Mouse (Mus musculus): ENCODE data around the gene Cacnb4.

DNA sequence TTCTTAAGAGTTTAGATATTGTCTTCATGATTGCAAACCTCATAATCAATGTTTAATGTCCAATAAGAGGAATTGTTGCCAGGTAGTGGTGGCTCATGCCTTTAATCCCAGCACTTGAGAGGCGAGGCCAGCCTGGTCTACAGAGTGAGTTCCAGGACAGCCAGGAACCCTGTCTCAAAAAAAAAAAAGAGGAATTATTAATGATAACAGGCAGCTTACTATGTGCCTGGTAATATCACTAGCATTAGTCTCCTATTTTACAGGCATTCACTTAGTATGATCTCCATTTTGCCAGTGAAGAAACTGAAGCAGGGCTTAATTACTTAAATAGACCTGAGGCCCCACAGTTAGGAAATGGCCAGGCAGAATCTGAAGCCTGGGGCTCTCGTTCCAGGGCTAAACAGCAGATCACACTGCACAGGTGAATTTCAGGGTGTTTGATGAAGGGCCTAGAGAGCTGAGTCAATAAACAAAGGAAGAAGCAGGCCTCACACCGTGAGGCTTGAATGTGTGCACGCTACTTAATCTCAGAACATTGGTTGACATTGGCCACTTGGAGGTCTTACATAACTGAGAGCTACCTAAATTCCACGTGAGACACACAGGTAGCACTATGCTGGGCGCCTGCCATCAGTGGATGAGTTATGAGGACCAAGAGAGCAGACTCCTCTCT is 37.6 kb downstream of the Cacnb4 start:
- TF ChIP-seq EP300 (IDR thresholded peaks at IDR 0.05), result no peak
- TF ChIP-seq CTCF (IDR thresholded peaks at IDR 0.05), result no peak

Data from lung, postnatal 0 days (tissue).